Mouse (Mus musculus) G1E (cell line): Measurements from ENCODE around the gene Flnc. TPM values are rescaled to one million over a fixed set of nuclear protein-coding genes. Genes with fewer than 3 reads are reported as not detected.

Experiments
- ATAC-seq: 2 replicates; pipeline ENCODE4 v1.8.0; 2016; ENCODE audit warnings: mild to moderate bottlenecking; ENCODE audit not compliant: insufficient number of reproducible peaks, poor library complexity, low FRiP score, severe bottlenecking; ENCODE audit errors: extremely low read depth
- DNase-seq: peaks from one replicate; pipeline ENCODE4 v3.0.0; 2012; ENCODE audit warnings: low spot score
- H3K27me3 ChIP-seq: 2 replicates; pipeline ENCODE4 v1.6.1; 2012; ENCODE audit warnings: mild to moderate bottlenecking, low read length, inconsistent platforms; ENCODE audit not compliant: insufficient read depth
- H3K36me3 ChIP-seq: replicated peaks from 2 replicates; pipeline ENCODE3; 2012; ENCODE audit warnings: mild to moderate bottlenecking, inconsistent platforms
- H3K4me1 ChIP-seq: 2 replicates; pipeline ENCODE4 v1.6.1; 2012; ENCODE audit warnings: low read depth, low read length, inconsistent platforms, mixed read lengths; ENCODE audit not compliant: insufficient read depth
- H3K4me3 ChIP-seq: 2 replicates; pipeline ENCODE4 v1.5.1; 2012; ENCODE audit warnings: low read depth, mild to moderate bottlenecking, inconsistent platforms, low read length, moderate library complexity, mixed read lengths
- H3K9me3 ChIP-seq: replicated peaks from 2 replicates; pipeline ENCODE4 v1.6.1; 2012; ENCODE audit warnings: inconsistent platforms
- CTCF ChIP-seq: IDR thresholded peaks from 2 replicates; pipeline ENCODE4 v1.5.1; 2012; ENCODE audit warnings: low read depth, low read length, inconsistent platforms, mixed read lengths
- GATA1 ChIP-seq: IDR thresholded peaks from 2 replicates; pipeline ENCODE4 v1.6.1; 2012; ENCODE audit warnings: borderline replicate concordance, low read length, inconsistent platforms, mixed read lengths
- GATA2 ChIP-seq: IDR thresholded peaks from 2 replicates; pipeline ENCODE4 v1.6.1; 2012; ENCODE audit warnings: low read depth, low read length, inconsistent platforms, borderline replicate concordance
- POLR2AphosphoS5 ChIP-seq: IDR thresholded peaks from 2 replicates; pipeline ENCODE4 v1.6.1; 2012; ENCODE audit warnings: low read depth, low read length, inconsistent platforms; ENCODE audit not compliant: insufficient replicate concordance
- TAL1 ChIP-seq: conservative IDR thresholded peaks from 2 replicates; pipeline ENCODE4 v1.6.1; 2012; ENCODE audit warnings: low read depth, low read length, inconsistent platforms, mixed read lengths
- polyA plus RNA-seq: library from polyadenylated mRNA; stranded (reverse); fragments of >175 nt; gene quantifications from 2 replicates; pipeline ENCODE4 v1.2.3, GENCODE M21; 2012
- total RNA-seq, 2 experiments: library from RNA; stranded (forward) in 1 of 2; stranded (reverse) in 1 of 2; fragments of 200-1000 nt in 1 of 2; fragments of >200 nt in 1 of 2; fragmentation: Nextera tagmentation in 1 of 2; gene quantifications; 2 replicates each; pipeline ENCODE4 v1.2.3; 2014 to 2017

The Flnc gene
- total and polyA plus RNA-seq, 3 experiments, result 0.11 to 0.36 (median 0.15) TPM

DNA sequence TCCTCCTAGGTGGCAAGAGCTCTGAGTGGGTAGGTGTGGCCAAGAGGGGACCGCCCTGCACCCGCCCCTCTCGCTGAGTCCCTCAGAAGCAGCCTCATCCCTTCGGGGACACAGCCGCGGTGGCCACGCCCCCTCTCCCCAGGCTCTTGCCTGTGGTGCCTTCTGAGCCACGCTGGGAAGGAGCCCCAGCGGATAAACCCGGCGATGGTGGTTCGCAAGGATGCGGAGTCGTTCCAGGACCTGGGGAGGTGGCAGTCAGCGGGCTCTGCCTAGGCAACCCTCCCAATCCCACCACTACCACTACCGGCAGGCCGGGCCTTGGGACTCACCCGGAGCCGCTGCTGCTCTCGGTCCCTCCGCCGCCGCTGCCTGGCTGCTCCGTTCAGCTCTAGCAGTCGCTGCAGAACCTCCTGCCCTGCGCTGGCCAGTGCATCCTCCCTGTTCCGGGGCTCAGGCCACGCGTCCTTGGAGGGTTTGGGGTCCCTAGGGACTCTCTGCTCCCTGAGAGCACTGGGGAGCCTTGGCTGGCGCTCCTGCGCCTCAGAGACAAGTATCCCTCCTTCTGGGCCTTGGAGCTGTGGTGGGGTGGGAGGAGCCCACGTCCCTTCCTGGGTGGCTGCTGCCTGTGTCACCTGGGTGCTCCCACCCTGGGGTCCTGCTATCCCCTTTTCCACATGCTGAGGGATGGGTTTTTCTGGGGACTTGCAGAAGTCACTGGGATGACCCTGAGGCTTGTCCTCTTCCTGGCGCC is 41.1 kb downstream of the Flnc start:
- Histone ChIP-seq H3K4me3 (peak overlapping the region; percentile 69), H3K27me3 (peaks cover 36% of the 10 kb centered on the region), H3K4me1 (peaks cover 23% of the 10 kb centered on the region), H3K36me3 (peaks cover 44% of the 10 kb centered on the region), H3K9me3 (no peaks in the 10 kb centered on the region)
- DNase-seq, result peak; percentile 89
- ATAC-seq, result peak; percentile 96
- TF ChIP-seq POLR2AphosphoS5 (no peak), GATA2 (no peak), TAL1 (no peak), CTCF (no peak), GATA1 (no peak)

DNA sequence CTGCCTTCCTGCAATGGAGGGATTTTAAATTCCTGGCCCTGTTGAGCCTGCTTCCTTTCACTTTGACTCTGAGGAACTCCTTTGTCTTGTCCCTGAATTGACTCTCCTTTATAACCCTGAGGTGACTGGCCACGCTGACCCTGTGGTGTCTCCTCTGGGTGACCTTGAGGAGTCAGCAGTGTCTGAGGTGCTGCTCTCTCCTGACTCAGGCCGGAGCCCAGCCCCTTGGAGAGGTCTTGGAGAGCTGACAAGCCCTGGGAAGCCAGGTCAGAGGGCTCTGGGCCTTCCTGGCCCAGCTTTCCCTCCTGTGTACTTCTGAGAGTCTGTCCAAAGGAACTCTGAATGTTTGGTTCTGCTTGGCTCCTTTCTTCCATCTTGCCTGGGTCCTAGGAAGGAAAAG is 41.7 kb downstream of the Flnc start:
- Histone ChIP-seq H3K4me3 (no peak overlapping the region), H3K9me3 (no peaks in the 10 kb centered on the region), H3K4me1 (peaks cover 18% of the 10 kb centered on the region), H3K36me3 (peaks cover 38% of the 10 kb centered on the region), H3K27me3 (peaks cover 41% of the 10 kb centered on the region)
- DNase-seq (no peak), ATAC-seq (no peak)
- no peak for TF ChIP-seq POLR2AphosphoS5
- no peak for TF ChIP-seq TAL1
- no peak for TF ChIP-seq CTCF
- TF ChIP-seq GATA1, result no peak
- no peak for TF ChIP-seq GATA2

DNA sequence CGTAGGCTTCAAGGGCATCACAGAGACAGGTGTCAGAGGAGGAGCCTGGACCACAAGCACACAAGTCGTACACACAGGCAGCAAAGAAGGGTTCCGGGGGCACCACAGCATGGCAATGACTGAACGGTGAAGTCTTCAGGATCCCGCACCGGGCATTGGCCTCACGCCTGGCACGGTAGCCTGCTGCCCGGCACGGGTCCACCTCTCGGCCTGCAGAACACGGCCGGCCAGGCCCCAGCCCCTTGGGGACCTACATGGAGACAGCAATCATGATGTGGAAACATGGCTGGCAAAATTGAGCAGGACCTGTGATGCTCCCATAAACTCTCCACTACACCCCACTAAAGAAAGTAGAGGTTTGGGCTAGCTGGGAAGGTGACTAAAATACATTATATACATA is 49.6 kb downstream of the Flnc start:
- H3K36me3 ChIP-seq, result no peaks in the 10 kb centered on the region
- no peaks in the 10 kb centered on the region for H3K9me3 ChIP-seq
- ATAC-seq (no peak), DNase-seq (no peak)
- peaks cover 75% of the 10 kb centered on the region for H3K27me3 ChIP-seq
- H3K4me3 ChIP-seq, result no peak overlapping the region
- no peak for TF ChIP-seq TAL1
- no peak for TF ChIP-seq GATA1
- peaks cover 24% of the 10 kb centered on the region for H3K4me1 ChIP-seq

DNA sequence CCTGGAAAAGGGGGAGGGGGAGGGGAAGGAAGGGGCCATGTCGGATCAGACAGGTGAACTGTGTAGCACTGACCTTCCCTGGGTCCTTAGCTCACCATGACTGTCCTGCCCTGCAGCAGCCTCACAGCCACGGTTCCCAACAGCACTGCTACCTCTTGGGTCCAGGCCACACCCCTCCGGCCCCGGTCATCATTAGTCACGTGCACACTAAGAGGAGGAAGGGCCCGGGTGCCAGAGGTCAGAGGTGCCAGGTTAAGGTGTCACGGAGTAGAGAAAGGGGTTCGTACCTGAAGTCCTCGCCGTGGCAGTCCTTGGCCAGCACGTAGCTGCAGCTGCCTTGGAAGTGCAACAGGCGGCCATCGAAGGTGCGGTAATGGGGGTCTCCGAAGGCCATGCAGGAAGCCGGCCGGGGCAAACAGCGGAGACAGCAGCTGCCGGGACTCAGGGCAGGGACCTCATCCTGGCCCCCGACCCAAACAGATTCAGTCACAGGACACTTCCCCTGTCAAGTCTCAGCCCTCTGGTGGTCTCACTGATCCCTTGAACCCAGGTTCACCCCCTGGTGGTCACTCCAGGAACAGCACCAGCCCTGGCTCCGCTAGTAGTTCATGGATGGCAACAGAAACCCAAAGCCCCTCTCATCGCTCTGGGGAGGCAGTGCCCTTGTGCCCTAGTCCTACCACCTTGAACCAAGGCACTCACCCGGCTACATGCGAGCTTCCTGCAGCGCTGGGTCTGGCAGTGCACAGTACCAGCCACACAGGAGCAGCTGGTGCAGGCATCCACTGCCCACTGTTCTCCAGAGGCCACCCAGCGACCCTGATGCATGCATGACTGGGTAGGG is 51.9 kb downstream of the Flnc start:
- Histone ChIP-seq H3K27me3 (peaks cover 71% of the 10 kb centered on the region), H3K9me3 (no peaks in the 10 kb centered on the region), H3K4me3 (peak overlapping the region; percentile 20; the same call in 1 of the 2 replicates), H3K4me1 (peaks cover 24% of the 10 kb centered on the region), H3K36me3 (no peaks in the 10 kb centered on the region)
- TF ChIP-seq POLR2AphosphoS5 (no peak), CTCF (peak; percentile 87)
- DNase-seq (peak; percentile 55), ATAC-seq (no peak)

DNA sequence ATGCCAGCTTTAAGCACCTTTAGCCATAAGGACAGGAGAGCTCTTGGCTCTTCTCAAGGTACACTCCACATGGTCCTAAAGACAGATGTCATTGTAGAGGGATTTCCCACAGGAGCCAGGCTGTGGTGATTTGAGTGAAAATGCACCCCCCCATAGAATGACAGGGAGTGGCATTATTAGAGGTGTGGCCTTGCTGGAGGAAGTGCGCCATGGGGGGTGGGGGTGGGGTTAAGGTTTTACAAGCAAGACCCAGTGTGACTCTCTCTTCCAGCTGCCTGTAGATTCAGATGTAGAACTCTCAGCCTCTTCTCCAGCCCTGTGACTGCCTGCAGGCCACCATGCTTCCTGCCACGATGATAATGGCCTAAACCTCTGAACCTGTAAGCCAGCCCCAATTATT is 52.9 kb downstream of the Flnc start:
- Histone ChIP-seq H3K4me1 (peaks cover 24% of the 10 kb centered on the region), H3K27me3 (peaks cover 75% of the 10 kb centered on the region), H3K9me3 (no peaks in the 10 kb centered on the region), H3K36me3 (no peaks in the 10 kb centered on the region), H3K4me3 (no peak overlapping the region)
- DNase-seq (no peak), ATAC-seq (no peak)
- TF ChIP-seq TAL1 (no peak), POLR2AphosphoS5 (no peak), GATA1 (no peak), GATA2 (no peak), CTCF (no peak)

DNA sequence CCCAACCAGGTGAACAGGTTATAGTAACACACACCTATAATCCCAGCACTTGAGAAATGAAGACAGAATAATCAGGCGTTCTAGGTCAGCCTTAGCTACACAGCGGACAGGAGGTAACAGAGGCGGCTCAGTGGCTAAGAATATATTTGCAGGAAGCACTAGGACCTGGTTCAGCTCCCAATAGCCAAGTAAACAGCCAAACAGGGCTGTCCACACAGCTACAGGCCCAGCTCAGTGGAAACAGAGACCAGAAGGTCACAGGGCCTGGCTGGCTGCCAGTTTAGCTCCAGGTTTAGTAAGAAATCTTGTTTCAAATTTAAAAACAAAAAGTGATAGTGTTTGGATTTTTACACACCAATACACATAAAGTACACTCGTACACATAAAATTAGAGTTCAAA is 61.0 kb downstream of the Flnc start:
- ATAC-seq (no peak), DNase-seq (no peak)
- H3K27me3 ChIP-seq, result peaks cover 60% of the 10 kb centered on the region
- no peaks in the 10 kb centered on the region for H3K36me3 ChIP-seq
- TF ChIP-seq CTCF (no peak), POLR2AphosphoS5 (no peak), GATA1 (no peak), TAL1 (no peak), GATA2 (no peak)
- no peak overlapping the region for H3K4me3 ChIP-seq
- no peaks in the 10 kb centered on the region for H3K9me3 ChIP-seq
- peaks cover 5% of the 10 kb centered on the region; the same call in 1 of the 2 replicates for H3K4me1 ChIP-seq
